Mouse (Mus musculus): ENCODE data around the gene Entpd1.

Gene Entpd1

GRCm38 (mm10) chr19:40665778-40666177, 53.6 kb downstream of the Entpd1 start:
- DNase-seq (ENCODE audit: low read depth), result peak; percentile 54

GRCm38 (mm10) chr19:40667111-40667510, 54.9 kb downstream of the Entpd1 start:
- no peak for DNase-seq (ENCODE audit: low read depth)

- peak; percentile 38 for DNase-seq (ENCODE audit: low read depth)
Measured at GRCm38 (mm10) chr19:40675329-40675728, 63.2 kb downstream of the Entpd1 start.

GRCm38 (mm10) chr19:40678087-40678486, 65.9 kb downstream of the Entpd1 start:
- no peak for DNase-seq (ENCODE audit: low read depth)

- DNase-seq (ENCODE audit: low read depth), result peak; percentile 80
Measured at GRCm38 (mm10) chr19:40678532-40679307, 66.6 kb downstream of the Entpd1 start.

- peak; percentile 87 for DNase-seq (ENCODE audit: low read depth)
Measured at GRCm38 (mm10) chr19:40679632-40680031, 67.5 kb downstream of the Entpd1 start.

GRCm38 (mm10) chr19:40684124-40684523, 72.0 kb downstream of the Entpd1 start:
- DNase-seq (ENCODE audit: low read depth), result peak; percentile 78

GRCm38 (mm10) chr19:40684566-40684965, 72.4 kb downstream of the Entpd1 start:
- peak; percentile 51 for DNase-seq (ENCODE audit: low read depth)

- DNase-seq (ENCODE audit: low read depth), result peak; percentile 79
Measured at GRCm38 (mm10) chr19:40687291-40687927, 75.2 kb downstream of the Entpd1 start.

GRCm38 (mm10) chr19:40693201-40693600, 81.0 kb downstream of the Entpd1 start:
- DNase-seq (ENCODE audit: low read depth), result no peak

- no peak for DNase-seq (ENCODE audit: low read depth)
Measured at GRCm38 (mm10) chr19:40696116-40696515, 84.0 kb downstream of the Entpd1 start.

GRCm38 (mm10) chr19:40698103-40698853, 86.1 kb downstream of the Entpd1 start:
- no peak for DNase-seq (ENCODE audit: low read depth)

- DNase-seq (ENCODE audit: low read depth), result no peak
Measured at GRCm38 (mm10) chr19:40699816-40700215, 87.7 kb downstream of the Entpd1 start.

GRCm38 (mm10) chr19:40702406-40702805, 90.2 kb downstream of the Entpd1 start:
- no peak for DNase-seq (ENCODE audit: low read depth)

GRCm38 (mm10) chr19:40712889-40713628, 100.9 kb downstream of the Entpd1 start:
- no peak for DNase-seq (ENCODE audit: low read depth)

GRCm38 (mm10) chr19:40714700-40715099, 102.5 kb downstream of the Entpd1 start:
- no peak for DNase-seq (ENCODE audit: low read depth)

- DNase-seq (ENCODE audit: low read depth), result no peak
Measured at GRCm38 (mm10) chr19:40716981-40717380, 104.8 kb downstream of the Entpd1 start.

- DNase-seq (ENCODE audit: low read depth), result no peak
Measured at GRCm38 (mm10) chr19:40719439-40720105, 107.4 kb downstream of the Entpd1 start.

GRCm38 (mm10) chr19:40720381-40720780, 108.2 kb downstream of the Entpd1 start:
- no peak for DNase-seq (ENCODE audit: low read depth)

GRCm38 (mm10) chr19:40722137-40723038, 110.2 kb downstream of the Entpd1 start:
- DNase-seq (ENCODE audit: low read depth), result peak; percentile 84
